Mouse (Mus musculus) T-cell, adult 2 months (primary cell): Measurements from ENCODE around the gene C1qc.

Source experiments
- DNase-seq: peaks from one replicate; pipeline ENCODE4 v3.0.0; 2022; ENCODE audit warnings: low spot score

Gene C1qc

GRCm38 (mm10) chr4:136895861-136896260, 3.0 kb upstream of the C1qc start:
- no peak for DNase-seq

- no peak for DNase-seq
Measured at GRCm38 (mm10) chr4:136894821-136895220, 2.0 kb upstream of the C1qc start.

DNA sequence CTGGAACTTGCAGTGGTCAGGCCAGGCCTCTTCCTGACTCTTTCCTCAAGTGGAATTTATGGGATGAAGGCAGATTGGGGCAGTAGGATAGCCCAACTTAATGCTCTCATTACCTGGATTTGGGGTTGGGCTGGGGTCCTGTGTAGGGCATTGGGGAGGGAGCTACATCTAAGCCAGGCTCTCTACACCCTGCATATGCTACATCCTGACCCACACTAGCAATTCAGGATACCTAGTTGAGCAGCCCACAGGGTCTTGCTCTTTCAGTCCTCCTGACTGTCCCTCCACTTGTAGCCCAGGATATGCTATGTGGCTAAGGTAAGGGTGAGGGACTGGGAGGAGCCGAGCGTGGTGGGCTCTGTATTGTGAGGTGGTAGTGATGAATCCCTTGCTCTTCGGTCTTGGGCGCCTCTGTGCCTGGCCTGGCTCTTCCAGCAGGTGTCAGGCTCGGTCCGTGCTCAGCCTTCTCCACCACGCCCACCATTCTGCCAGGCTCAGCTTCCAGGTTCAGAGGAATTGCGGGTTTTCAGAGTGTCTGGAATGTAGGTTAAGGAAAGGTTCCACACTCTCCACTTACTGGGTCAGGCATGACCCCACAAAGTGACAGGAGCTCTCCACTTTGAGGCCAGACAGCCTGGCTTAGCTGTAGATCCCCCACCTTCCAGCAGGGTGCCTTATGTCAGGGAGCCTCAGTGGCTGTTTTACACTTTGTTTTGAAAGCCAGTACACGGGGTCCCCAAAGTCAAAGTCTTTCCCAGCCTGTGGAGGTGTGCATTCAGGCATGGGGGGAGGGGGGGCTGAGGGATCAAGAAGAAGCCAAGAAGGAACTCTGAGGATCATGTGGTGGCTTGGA, 1.1 kb upstream of the C1qc start:
- DNase-seq = no peak

- DNase-seq = no peak
Measured at GRCm38 (mm10) chr4:136892371-136892770, 494 bp downstream of the C1qc start.

GRCm38 (mm10) chr4:136891115-136891514, 1.8 kb downstream of the C1qc start:
- no peak for DNase-seq

DNA sequence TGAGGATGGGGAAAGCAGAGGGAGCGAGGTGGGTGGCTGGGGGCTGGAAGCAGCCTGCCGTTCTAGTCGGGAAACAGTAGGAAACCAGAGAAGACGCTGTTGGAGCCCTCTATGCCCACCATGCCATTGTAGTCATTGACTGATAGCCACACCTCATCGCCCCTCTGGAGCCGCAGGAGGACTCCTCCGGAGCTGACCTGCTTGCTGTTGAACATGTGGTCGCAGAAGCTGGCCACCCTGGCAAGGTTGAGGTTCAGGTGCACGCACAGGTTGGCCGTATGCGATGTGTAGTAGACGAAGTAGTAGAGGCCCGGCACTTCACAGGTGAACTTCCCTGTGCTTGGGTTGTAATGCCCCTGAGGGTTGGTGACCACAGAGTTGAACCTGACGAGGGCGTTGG, 2.9 kb downstream of the C1qc start:
- no peak for DNase-seq

GRCm38 (mm10) chr4:136887714-136888113, 5.2 kb downstream of the C1qc start:
- DNase-seq = no peak

GRCm38 (mm10) chr4:136886101-136886500, 6.8 kb downstream of the C1qc start, which contains the start of gene C1qb:
TSS of gene C1qb (minus strand) at chr4:136886187.
- no peak for DNase-seq

DNA sequence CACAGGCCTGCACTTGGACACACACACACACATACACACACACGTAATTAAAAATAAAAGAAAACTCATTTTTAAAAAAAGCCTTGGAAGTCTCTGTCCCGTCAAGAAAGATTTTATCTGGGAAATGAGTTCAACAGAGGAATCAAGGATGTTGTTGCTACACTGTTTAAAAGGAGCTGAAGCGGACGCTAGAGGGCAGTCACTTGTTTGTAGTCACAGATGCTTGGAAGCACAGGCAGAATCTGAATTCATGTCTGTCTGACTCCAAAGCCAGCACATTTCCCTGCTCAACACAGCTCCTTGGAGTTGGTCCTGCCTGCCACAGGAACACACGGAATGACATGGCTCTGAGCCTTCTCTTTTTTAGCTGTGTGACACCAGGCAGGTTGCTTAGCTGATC, 14.3 kb downstream of the C1qc start:
- no peak for DNase-seq

DNA sequence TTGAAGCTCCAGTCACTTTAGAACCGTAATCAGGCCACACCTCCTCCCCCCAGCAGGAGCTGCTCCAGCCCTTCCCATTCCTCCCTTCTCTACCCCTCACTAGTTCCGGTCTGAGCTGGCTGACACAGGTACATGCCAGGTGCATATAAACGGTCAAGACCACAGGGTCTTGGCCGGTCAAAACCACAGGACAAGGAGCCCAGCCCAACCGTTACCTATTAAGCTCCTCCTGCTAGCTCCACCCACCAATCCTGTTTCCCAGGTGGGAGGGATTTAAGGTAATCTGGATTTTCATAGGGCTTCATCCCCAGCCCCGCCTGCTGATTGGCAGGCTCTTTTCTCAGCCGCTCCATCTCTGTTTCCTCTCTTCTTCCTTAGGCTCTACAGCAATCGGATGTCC, 14.7 kb downstream of the C1qc start:
- no peak for DNase-seq

DNA sequence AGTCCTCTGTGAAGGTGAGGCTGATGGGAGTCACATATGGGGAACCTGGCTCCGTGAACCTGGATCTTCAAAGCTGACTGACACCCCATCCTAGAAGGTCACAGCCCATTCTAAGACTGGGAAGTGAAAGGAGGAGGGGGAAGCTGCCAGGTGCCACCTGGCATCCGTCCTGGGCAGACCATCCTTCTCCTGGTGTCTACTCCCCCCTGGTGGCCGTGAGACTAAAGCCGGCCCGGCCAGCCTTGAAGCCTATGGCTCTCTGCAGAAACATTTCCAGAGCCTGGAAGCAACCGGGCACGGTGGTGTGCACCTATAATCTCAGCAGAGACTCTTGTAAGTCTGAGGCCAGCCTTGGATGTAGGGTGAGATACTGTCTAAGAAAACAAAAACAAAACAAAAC, 15.9 kb downstream of the C1qc start:
- peak; percentile 10 for DNase-seq

DNA sequence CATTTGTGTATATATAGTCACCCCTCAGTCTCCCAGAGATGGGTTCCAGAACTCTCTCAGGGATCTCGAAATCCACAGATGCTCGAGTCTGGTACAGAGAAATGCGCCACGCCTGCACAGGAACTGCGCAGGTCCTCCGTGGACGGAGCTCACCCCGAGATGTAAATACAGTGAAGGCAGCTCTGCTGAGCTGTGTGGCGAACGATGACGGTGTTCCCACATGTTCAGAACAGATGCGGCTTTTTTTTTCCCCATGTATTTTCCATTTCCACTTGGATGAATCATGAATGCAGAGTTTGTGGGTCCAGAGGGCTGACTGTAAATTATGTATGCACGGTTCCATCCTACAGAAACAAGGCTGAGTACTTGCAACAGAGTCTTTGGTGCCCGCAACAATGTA, 17.9 kb downstream of the C1qc start:
- DNase-seq = no peak

DNA sequence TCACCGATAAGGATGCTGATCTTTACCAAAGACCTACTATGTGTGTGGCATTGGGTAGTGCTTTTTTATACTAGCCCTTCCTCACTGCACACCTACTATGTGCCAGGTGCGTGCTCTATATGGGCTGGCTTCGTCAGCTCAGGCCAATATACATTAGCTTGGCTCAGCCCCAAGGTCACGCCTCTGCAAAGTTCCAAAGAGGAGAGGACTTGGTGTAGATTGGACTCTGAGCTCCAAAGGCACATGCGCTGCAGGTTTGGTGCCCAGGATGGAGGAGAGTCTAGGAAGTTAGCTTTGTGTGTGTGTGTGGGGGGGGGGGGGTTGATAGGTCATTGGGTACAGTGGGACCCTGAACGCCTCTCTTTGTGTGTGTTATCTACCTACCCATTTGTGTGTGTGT, 24.5 kb downstream of the C1qc start:
- DNase-seq = no peak

- DNase-seq = no peak
Measured at GRCm38 (mm10) chr4:136867690-136868345, 25.0 kb downstream of the C1qc start.

DNA sequence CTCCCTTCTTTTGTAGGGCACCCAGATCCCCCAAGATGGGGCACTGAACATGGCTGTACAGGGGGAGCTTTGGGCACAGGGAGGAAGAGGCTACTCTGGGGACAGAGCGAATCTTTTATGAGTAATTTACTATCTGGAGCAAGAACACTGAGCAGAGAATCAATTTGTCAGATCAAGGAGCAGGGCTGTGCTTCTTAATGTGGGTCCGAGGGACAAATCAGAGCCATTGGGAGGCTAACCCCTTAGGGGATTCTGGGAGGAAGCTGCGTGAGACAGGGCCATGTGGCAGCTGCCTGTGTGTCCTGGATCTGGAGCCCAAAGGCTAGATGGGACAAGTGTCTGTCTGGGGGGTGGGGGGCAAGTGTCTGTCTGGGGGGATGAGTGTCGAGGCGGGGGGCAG, 27.3 kb downstream of the C1qc start:
- DNase-seq = no peak

DNA sequence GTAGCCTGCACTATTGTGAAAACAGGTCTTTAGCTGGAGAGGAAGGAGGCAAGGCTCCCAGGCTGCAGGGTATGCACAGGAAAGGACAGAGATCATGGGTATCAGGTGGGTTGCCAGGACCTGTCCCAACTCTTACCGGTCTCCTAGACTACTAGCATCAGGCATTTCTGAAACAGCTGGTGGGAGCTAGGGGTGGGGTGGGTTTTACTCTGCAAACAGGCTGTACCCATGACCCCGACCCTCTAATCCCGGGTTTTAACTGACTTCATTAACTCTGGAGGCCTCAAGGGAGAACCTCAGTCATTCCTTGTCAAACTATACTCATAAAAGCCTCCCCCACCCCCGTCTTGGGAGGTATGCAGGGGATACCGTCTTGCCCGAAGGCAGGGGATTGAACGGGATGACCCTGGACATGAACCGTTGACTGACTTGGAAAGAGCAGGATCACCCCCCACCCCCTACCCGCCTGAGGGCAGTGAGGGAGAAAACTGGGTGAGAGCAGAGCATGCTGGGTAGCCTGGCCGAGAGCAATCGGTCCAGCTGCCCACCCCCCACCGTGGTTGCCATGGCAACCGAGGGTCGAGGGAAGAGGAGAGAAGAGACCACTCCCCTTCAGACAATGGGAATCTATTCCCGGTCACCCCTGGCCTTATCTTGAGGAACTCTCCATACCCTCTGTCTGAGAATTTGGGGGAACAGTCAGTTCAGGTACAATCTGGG, 28.0 kb downstream of the C1qc start:
- no peak for DNase-seq

GRCm38 (mm10) chr4:136863517-136863916, 29.3 kb downstream of the C1qc start:
- DNase-seq = no peak

DNA sequence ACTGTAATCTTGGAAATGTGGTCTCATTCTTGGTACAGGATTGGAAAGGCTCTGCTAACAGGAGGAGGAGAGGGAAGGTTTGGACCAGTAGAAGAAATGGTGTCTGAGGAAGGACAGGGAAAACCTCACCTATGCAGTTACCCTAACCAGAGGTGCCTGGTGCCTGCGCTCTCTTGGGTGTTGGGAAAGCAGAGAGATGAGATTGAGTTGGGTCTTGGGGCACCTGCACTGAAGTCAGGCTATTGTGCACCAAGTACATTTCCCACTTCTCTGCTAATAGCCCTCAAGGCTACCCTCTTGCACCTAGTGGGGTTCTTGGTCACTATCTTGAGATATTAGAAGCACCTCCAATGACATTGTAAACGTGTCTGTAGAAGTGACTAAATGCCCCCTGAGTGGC, 30.5 kb downstream of the C1qc start:
- DNase-seq = no peak

DNA sequence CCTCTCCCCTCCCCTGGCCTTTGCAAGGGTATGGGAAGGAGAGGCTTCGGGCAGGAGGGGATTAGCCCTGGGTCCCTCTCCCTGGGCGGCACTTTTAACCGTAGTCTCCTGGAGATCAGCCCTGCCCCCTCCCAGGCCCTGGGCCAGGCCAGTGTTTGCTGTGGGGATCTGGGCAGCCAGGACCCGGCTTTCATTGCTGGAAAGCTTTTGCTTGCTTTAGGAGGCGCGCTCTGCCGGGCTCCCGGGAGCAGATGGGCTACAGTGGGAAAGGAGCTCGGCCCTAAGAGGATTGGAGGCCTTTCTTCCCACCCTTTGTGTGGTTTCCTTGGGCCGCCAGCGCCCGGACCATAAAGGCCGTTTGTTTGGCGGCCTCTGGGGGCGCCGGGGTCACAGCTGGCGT, 31.1 kb downstream of the C1qc start:
- DNase-seq = no peak

GRCm38 (mm10) chr4:136860022-136860421, 32.8 kb downstream of the C1qc start:
- no peak for DNase-seq

GRCm38 (mm10) chr4:136855081-136855480, 37.8 kb downstream of the C1qc start:
- DNase-seq = no peak

GRCm38 (mm10) chr4:136852989-136853388, 39.9 kb downstream of the C1qc start:
- no peak for DNase-seq

DNA sequence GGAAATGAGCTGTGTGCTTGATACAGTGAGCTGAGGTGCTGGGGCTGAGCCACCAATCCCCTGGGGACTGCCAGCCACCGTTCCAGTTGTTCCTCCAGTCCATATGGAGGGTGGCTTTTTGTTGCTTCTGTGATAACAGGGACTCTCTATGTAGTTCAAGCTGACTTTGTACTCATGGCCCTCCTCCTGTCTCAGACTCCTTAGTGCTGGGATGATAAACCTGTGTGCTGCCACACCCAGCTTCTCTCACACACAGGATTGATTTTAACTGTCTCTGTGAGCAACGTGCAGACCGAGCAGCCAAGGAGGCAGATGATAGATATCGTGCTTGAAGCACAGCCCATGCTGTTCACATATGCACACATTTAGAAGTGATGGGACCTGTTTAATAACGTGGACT, 40.7 kb downstream of the C1qc start:
- DNase-seq = no peak
